Mouse (Mus musculus) liver, postnatal 0 days (tissue): ENCODE data around the gene Scube2.

Experiments
- CTCF ChIP-seq: sonication (generic); IDR thresholded peaks from 2 replicates; pipeline ENCODE4 v1.5.1; 2016; ENCODE audit warnings: antibody characterized with exemption, low read depth
- EP300 ChIP-seq: IDR thresholded peaks from 2 replicates; pipeline ENCODE4 v1.6.1; 2016; ENCODE audit warnings: antibody characterized with exemption, low read depth, mild to moderate bottlenecking

- TF ChIP-seq CTCF = no peak
- TF ChIP-seq EP300 = no peak
Measured at GRCm38 (mm10) chr7:109875598-109875997, 10.1 kb upstream of the Scube2 start.
